In genomic region chr6:31369875-31370274, GRCm38 (mm10) we compare ENCODE assay signal across 9 mouse cellular contexts. TPM values are rescaled to one million over a fixed set of nuclear protein-coding genes. Genes with fewer than 3 reads are reported as not detected.
DNase-seq lines count a peak whose midpoint lies in the region; ATAC-seq and TF ChIP-seq lines count a peak whose summit lies in the region.
"Had no signal": no experiment of that assay in that cellular context is flagged by ENCODE, and none has a peak within 500 bp of the region (broad histone marks: within the 10 kb centered on the region; RNA-seq: fewer than 3 reads in every experiment).

No protein-coding gene starts in this region.

- TF ChIP-seq CTCF in heart, adult 2 months (IDR thresholded peaks at IDR 0.05) = peak; percentile 64
- TF ChIP-seq CTCF in cortical plate, adult 2 months (IDR thresholded peaks at IDR 0.05; ENCODE audit: extremely low read depth, insufficient read depth, low read length) = peak; percentile 29; the same call in 1 of the 2 replicates

- no peaks in the 10 kb centered on the region for H3K27me3 ChIP-seq in heart, adult 2 months (ENCODE audit: control insufficient read depth, insufficient read depth, low read length)

- H3K4me1 ChIP-seq in heart, adult 2 months (ENCODE audit: control insufficient read depth, insufficient read depth, low read length) = peaks cover 22% of the 10 kb centered on the region
- 0 out of 2 replicates have a peak, but pooled peaks cover 1% of the 10 kb centered on the region for H3K4me1 ChIP-seq in cortical plate, adult 2 months (ENCODE audit: control insufficient read depth, insufficient read depth, low read length)

- peak overlapping the region; percentile 96 for H3K27ac ChIP-seq in heart, adult 2 months
- H3K27ac ChIP-seq in cortical plate, adult 2 months (ENCODE audit: insufficient read depth, low read length) = no peak overlapping the region

- peaks cover 16% of the 10 kb centered on the region for H3K36me3 ChIP-seq in heart, adult 2 months (ENCODE audit: control insufficient read depth, insufficient read depth, low read length)

- H3K79me2 ChIP-seq in heart, adult 2 months (replicated peaks; ENCODE audit: control insufficient read depth, insufficient read depth, low read length) = no peaks in the 10 kb centered on the region

- peak; percentile 23 to 49 for DNase-seq in heart, adult 2 months
- DNase-seq in heart, adult 9 months (ENCODE audit: low spot score in 2 of 2) = no peak
- DNase-seq in thymus, postnatal 4 days = peak; percentile 67
- DNase-seq in thymus, postnatal 36 days = no peak
- DNase-seq in urinary bladder, postnatal 10 days (ENCODE audit: low spot score) = no peak
- DNase-seq in embryo, embryonic 9.5 days (ENCODE audit: extremely low spot score) = no peak

- 0 out of 2 replicates have a peak, but pooled peaks have one; percentile 16 for TF ChIP-seq EP300 in heart, adult 2 months (IDR thresholded peaks at IDR 0.05; ENCODE audit: insufficient read depth, low read depth, low read length)

- WGBS in heart, adult 2 months = 40% methylated on average over 3 of the region's 3 CpGs

- H3K4me3 ChIP-seq in heart, adult 2 months = no peak overlapping the region
- no peak overlapping the region for H3K4me3 ChIP-seq in cortical plate, adult 2 months (ENCODE audit: insufficient read depth, low read length)
- H3K4me3 ChIP-seq: megakaryocyte, embryonic 14.5 days had no signal

- no peak for TF ChIP-seq POLR2A in heart, adult 2 months (IDR thresholded peaks at IDR 0.05; ENCODE audit: insufficient read depth, low read depth, low read length)
- no peak for TF ChIP-seq POLR2A in cortical plate, adult 2 months (IDR thresholded peaks at IDR 0.05; ENCODE audit: extremely low read depth, insufficient read depth, low read length)

- intact Hi-C loops in heart, adult 2 months (cut with DNase I) = loop anchor here (2.0 to 5.0 kb wide), 2 partner anchors 29 to 48 kb away; partner anchors contain the start of gene Mkln1

- no peak overlapping the region for H3K9ac ChIP-seq in heart, adult 2 months (ENCODE audit: low read depth, low read length)

- ATAC-seq in megakaryocyte progenitor cell, adult 5-6 weeks (replicated peaks; ENCODE audit: poor library complexity) = peak; percentile 65

RNA-seq across cellular contexts. Expression of gene Mkln1, which starts 28.7 kb away (rescaled TPM):
- total RNA-seq in heart, adult 2 months (2021) = 100 to 1,000 TPM; 148 to 157 TPM
- polyA plus RNA-seq in heart, adult 2 months (2012; rRNA removed) = 52.5 and 94.8 TPM in 2 replicates
- polyA plus RNA-seq in cortical plate, adult 2 months (2012; rRNA removed) = 48.2 and 49.8 TPM in 2 replicates
- 131 and 135 TPM in 2 replicates for total RNA-seq in megakaryocyte progenitor cell, adult 5-6 weeks (2015)
- total RNA-seq in megakaryocyte progenitor cell, adult 5-6 weeks (2017) = 142 and 172 TPM in 2 replicates

Comparison
In these comparisons a context has a peak if more than half of its experiments do, and no peak if none do; other contexts are left out.
1. DNase-seq: peak in heart, adult 2 months (2 of 2) and thymus, postnatal 4 days (single experiment); none in heart, adult 9 months (0 of 2), thymus, postnatal 36 days (0 of 2), urinary bladder, postnatal 10 days (single experiment) and embryo, embryonic 9.5 days (single experiment).